Mouse (Mus musculus) kidney, adult 2 months (tissue): ENCODE measurements at regions not wholly inside any gene's neighbourhood (a gene's known extent, or its start where the extent isn't known, plus 50 kb on each side); places are given as distances from the start of the nearest gene placed in this dataset.
A peak's percentile ranks its signal among the peaks of the same experiment; 100 is the strongest.

Source experiments
- DNase-seq: peaks from one replicate; pipeline ENCODE4 v3.0.0; 2021
- H3K27ac ChIP-seq: fragments of 200-500 bp; 2 replicates; pipeline ENCODE4 v1.5.1; 2012; ENCODE audit warnings: low read depth, low read length, control low read depth, inconsistent platforms; ENCODE audit not compliant: insufficient read depth
- H3K27me3 ChIP-seq: fragments of 200-500 bp; replicated peaks from 2 replicates; pipeline ENCODE4 v1.6.1; 2012; ENCODE audit warnings: mild to moderate bottlenecking, moderate library complexity, low read length, inconsistent platforms; ENCODE audit not compliant: control insufficient read depth, insufficient read depth
- H3K36me3 ChIP-seq: fragments of 200-500 bp; 2 replicates; pipeline ENCODE4 v1.6.1; 2012; ENCODE audit warnings: mild to moderate bottlenecking, moderate library complexity, low read length, inconsistent platforms; ENCODE audit not compliant: control insufficient read depth, insufficient read depth
- H3K4me1 ChIP-seq: fragments of 200-500 bp; 2 replicates; pipeline ENCODE4 v1.6.1; 2011; ENCODE audit warnings: low read length; ENCODE audit not compliant: control insufficient read depth, insufficient read depth
- H3K4me3 ChIP-seq: fragments of 200-500 bp; 2 replicates; pipeline ENCODE4 v1.5.1; 2011; ENCODE audit warnings: mild to moderate bottlenecking, low read depth, low read length, control low read depth; ENCODE audit not compliant: insufficient read depth
- CTCF ChIP-seq: fragments of 200-500 bp; conservative IDR thresholded peaks from 2 replicates; pipeline ENCODE4 v1.5.1; 2011; ENCODE audit warnings: low read depth, mild to moderate bottlenecking, control low read depth, low read length, moderate library complexity, mixed read lengths; ENCODE audit not compliant: insufficient read depth, insufficient read length
- POLR2A ChIP-seq: fragments of 200-500 bp; IDR thresholded peaks from one replicate; pipeline ENCODE4 v1.6.1; 2011; ENCODE audit warnings: low read depth, low read length, control low read depth
- WGBS: fragments of 180-500 bp; shearing (Covaris S2); methylation state at CpG from one replicate; pipeline ENCODE4 v1.1.7; 2018; 5-methylcytosine and 5-hydroxymethylcytosine counted together

DNA sequence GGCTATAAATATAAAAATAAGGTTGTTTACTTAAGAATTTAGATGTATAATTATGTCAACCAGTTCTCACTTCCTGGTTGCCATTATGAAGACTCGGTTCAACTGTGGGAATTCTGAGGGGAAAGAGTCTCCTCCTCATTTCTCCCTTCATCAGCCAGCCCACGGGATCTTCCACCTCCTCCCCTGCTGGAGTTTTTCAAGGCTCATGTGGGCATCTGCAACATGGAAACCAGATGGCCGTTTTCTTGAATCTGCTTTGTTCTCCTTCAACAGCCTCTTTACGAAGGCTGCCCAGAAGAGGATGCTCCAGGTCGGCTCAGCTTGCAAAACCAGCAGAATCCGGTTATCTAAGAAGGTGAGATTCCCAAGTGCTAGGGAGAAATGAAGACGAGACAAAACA, 269.0 kb upstream of the Pfn2 start:
- WGBS = 72% methylated on average over 7 of the region's 7 CpGs
- Histone ChIP-seq H3K27me3 (no peaks in the 10 kb centered on the region), H3K4me1 (no peaks in the 10 kb centered on the region), H3K4me3 (no peak overlapping the region), H3K36me3 (no peaks in the 10 kb centered on the region), H3K27ac (no peak overlapping the region)
- no peak for TF ChIP-seq CTCF
- no peak for TF ChIP-seq POLR2A
- no peak for DNase-seq

DNA sequence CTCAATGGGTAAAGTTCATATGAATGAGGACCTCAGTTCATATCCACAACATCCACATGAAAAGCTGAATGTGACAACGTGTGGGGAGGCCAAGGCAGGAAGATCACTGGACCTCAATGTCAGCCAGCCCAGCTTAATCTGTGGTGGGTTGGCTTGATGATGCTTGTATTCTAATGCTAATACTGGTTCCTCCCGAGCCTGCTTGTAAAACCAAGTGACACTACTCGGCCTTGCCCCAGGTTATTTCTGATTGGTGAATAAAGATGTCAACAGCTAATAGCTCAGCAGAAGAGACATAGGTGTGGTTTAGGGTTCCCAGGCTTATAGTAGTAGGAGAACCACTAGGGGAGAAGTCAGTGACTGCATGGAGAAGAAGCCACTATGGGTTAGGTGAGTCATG, 272.2 kb upstream of the Pfn2 start:
- no peak overlapping the region for H3K4me3 ChIP-seq
- no peaks in the 10 kb centered on the region for H3K27me3 ChIP-seq
- WGBS = 59% methylated on average over 3 of the region's 3 CpGs
- peaks cover 4% of the 10 kb centered on the region; the same call in 1 of the 2 replicates for H3K4me1 ChIP-seq
- DNase-seq = no peak
- TF ChIP-seq POLR2A = no peak
- TF ChIP-seq CTCF = no peak
- H3K36me3 ChIP-seq = no peaks in the 10 kb centered on the region
- H3K27ac ChIP-seq = no peak overlapping the region

- Histone ChIP-seq H3K4me1 (peaks cover 8% of the 10 kb centered on the region; the same call in 1 of the 2 replicates), H3K36me3 (no peaks in the 10 kb centered on the region), H3K4me3 (peak overlapping the region; percentile 15; the same call in 1 of the 2 replicates), H3K27me3 (no peaks in the 10 kb centered on the region), H3K27ac (peak overlapping the region; percentile 87)
- 30% methylated on average over 19 of the region's 19 CpGs for WGBS
- TF ChIP-seq CTCF (peak; percentile 99; the same call in 1 of the 2 replicates), POLR2A (no peak)
- peak; percentile 84 for DNase-seq
Observed at GRCm38 (mm10) chr3:58122456-58123359, 274.8 kb upstream of the Pfn2 start.

DNA sequence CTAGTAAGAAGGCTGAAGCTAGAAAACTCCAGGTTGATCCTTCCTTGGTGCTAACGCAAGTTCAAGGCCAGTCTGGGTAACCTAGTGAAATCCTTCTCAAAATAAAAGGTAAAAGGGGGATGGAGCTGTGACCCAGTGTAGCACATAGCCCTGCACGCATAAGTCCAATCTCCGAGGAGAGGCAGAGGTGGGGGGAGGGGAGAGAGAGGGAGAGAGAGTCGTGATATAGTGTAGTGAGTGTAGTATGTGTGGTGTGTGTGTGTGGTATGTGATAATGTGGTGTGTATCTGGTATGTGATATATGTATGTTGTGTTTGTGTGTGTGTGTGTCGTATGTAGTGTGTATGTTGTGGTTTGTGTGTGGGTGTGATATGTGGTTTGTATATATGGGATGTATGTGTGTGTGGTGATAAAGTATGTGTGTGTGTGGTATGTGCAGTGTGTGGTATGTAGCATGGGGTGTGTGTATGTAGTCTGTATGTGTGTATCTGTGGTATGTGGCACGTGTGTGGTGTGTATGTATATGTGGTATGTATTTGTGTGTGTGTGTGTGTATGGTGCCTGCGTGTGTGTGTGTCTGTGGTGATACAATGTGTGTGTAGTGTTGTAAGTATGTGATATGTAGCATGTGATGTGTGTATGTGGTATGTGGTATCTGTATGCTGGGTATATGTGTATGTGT, 275.7 kb upstream of the Pfn2 start:
- H3K27ac ChIP-seq = no peak overlapping the region
- no peak for DNase-seq
- WGBS = 75% methylated on average over 7 of the region's 7 CpGs
- H3K27me3 ChIP-seq = no peaks in the 10 kb centered on the region
- H3K4me3 ChIP-seq = no peak overlapping the region
- TF ChIP-seq CTCF = no peak
- TF ChIP-seq POLR2A = no peak
- peaks cover 12% of the 10 kb centered on the region; the same call in 1 of the 2 replicates for H3K4me1 ChIP-seq
- no peaks in the 10 kb centered on the region for H3K36me3 ChIP-seq

DNA sequence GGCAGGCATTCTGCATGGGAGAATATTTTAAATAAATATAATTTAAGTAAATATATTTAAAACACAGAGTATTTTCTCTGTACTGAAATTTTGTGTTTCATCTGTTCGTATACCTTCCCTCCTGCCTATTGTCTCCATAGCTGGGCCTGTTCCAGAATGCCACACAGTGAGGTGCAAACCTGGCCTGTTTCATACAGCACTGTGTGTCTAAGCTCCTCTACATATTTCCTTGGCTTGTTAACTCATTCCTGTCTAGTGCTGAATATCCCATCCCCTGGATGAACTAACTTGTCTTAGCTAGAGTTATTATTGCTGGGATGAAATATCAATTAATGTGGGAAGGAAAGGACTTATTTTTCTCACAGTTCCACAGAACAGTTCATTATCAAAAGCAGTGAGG, 277.0 kb upstream of the Pfn2 start:
- TF ChIP-seq POLR2A = no peak
- no peak for TF ChIP-seq CTCF
- Histone ChIP-seq H3K4me1 (peaks cover 12% of the 10 kb centered on the region; the same call in 1 of the 2 replicates), H3K27me3 (no peaks in the 10 kb centered on the region), H3K4me3 (no peak overlapping the region), H3K36me3 (no peaks in the 10 kb centered on the region), H3K27ac (no peak overlapping the region)
- 95% methylated on average over 1 of the region's 1 CpGs for WGBS
- DNase-seq = no peak

DNA sequence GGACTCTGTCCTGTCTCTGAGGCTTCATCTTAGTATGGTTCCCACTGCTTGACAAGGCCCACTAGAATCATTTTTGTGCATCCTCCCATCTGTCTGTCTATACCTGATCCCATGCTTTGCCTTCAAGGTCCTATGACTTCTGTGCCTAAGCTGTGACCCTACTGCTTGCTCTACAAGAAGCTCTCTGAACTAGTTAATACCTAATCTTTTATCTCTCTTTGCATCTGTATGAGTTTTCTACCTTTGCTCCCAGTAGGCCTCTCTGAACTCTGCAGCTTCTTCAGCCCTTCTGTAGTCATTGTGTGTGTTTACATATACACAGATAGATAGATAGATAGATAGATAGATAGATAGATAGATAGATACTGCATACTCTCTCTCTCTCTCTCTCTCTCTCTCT, 279.1 kb upstream of the Pfn2 start:
- H3K36me3 ChIP-seq = no peaks in the 10 kb centered on the region
- H3K4me1 ChIP-seq = peaks cover 12% of the 10 kb centered on the region; the same call in 1 of the 2 replicates
- H3K27me3 ChIP-seq = no peaks in the 10 kb centered on the region
- no peak overlapping the region for H3K4me3 ChIP-seq
- no peak for DNase-seq
- no peak overlapping the region for H3K27ac ChIP-seq
- TF ChIP-seq CTCF = no peak
- TF ChIP-seq POLR2A = no peak

DNA sequence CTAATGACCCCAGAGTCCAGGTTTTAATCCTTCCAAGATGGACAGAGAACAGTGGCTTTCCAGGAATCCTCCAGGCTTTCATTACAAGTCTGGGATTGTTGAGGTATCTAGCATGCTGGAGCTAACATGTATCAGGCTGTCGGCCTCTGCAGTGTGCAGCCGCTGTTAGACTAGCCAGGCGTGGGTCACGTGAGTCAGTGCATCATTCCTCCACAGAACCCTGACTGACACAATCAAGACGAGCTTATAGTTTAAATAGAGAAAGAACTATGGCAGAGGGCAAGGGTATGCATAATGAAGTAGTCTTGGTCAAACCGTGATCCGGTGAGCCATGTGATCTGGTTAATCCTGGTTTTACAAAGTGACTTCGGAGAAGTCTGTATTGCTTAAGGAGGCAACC, 280.2 kb upstream of the Pfn2 start:
- no peak for TF ChIP-seq POLR2A
- no peak for TF ChIP-seq CTCF
- no peak for DNase-seq
- Histone ChIP-seq H3K27ac (no peak overlapping the region), H3K4me3 (no peak overlapping the region), H3K4me1 (peaks cover 8% of the 10 kb centered on the region; the same call in 1 of the 2 replicates), H3K27me3 (no peaks in the 10 kb centered on the region), H3K36me3 (no peaks in the 10 kb centered on the region)
- WGBS = 55% methylated on average over 8 of the region's 8 CpGs
